Mouse (Mus musculus) limb, embryonic 15.5 days (tissue): ENCODE measurements around the gene Olfr1058. TPM values are rescaled to one million over a fixed set of nuclear protein-coding genes. Genes with fewer than 3 reads are reported as not detected.
"Not testable (repeated sequence)": the region's sequence is repeated elsewhere in the genome, so short reads cannot be mapped to it uniquely, and the experiment has no call there.

ENCODE experiments used
- ATAC-seq: fragments of 200-750 bp; cut with Nextera tagmentation; 2 replicates; pipeline ENCODE4 v1.8.0; 2017; ENCODE audit warnings: low read depth, moderate TSS enrichment; ENCODE audit not compliant: insufficient number of reproducible peaks, low FRiP score, low TSS enrichment
- H3K27ac ChIP-seq: fragments of 300-500 bp; sonication (generic); 2 replicates; pipeline ENCODE4 v1.5.1; 2015; ENCODE audit warnings: moderate library complexity, mild to moderate bottlenecking, inconsistent platforms
- H3K27me3 ChIP-seq: fragments of 300-500 bp; sonication (generic); 2 replicates; pipeline ENCODE4 v1.6.1; 2015; ENCODE audit warnings: inconsistent platforms
- H3K36me3 ChIP-seq: fragments of 300-500 bp; sonication (generic); 2 replicates; pipeline ENCODE4 v1.6.1; 2015; ENCODE audit warnings: inconsistent platforms
- H3K4me1 ChIP-seq: fragments of 300-500 bp; sonication (generic); 2 replicates; pipeline ENCODE4 v1.6.1; 2015; ENCODE audit warnings: inconsistent platforms
- H3K4me2 ChIP-seq: fragments of 300-500 bp; sonication (generic); 2 replicates; pipeline ENCODE4 v1.6.1; 2015; ENCODE audit warnings: mild to moderate bottlenecking, inconsistent platforms
- H3K4me3 ChIP-seq: fragments of 300-500 bp; sonication (generic); 2 replicates; pipeline ENCODE4 v1.5.1; 2015; ENCODE audit warnings: mild to moderate bottlenecking, inconsistent platforms
- H3K9ac ChIP-seq: fragments of 300-500 bp; sonication (generic); 2 replicates; pipeline ENCODE4 v1.6.1; 2015; ENCODE audit warnings: inconsistent platforms
- H3K9me3 ChIP-seq: fragments of 300-500 bp; sonication (generic); 2 replicates; pipeline ENCODE4 v1.6.1; 2016; ENCODE audit warnings: inconsistent platforms
- WGBS: fragments of 180-500 bp; shearing (Covaris S2); methylation state at CpG from one replicate; pipeline ENCODE4 v1.1.7; 2015; 5-methylcytosine and 5-hydroxymethylcytosine counted together
- polyA plus RNA-seq: library from polyadenylated mRNA; unstranded; fragments of >200 nt; fragmentation: Nextera tagmentation; extraction: Ambion mirVana; gene quantifications from 2 replicates; pipeline ENCODE4 v1.2.1, GENCODE M21; 2015

Gene Olfr1058
- polyA plus RNA-seq = not detected in 2 replicates

DNA sequence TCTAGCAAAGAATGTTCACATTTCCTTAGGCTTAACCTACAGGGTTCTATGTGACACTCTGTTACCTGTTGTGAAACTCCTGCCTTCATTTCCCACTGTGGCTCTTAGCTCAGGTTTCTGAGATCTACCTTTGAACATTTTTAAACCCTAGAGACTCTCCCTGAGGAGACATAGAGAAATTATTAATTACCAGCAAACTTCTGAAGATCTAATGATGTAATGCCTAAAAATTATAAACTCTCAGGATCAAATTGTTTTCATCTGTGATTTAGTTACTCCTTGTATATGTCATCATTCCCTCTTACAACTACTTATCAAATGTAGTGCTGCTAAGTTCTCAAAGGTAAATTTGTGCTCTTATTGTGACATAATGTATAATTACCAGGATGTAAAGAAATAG, at the start of gene Olfr1058:
Gene Olfr1058 (minus strand): TSS at position 101 of the 400 bp plus-strand sequence.
- not testable (repeated sequence) for H3K4me1 ChIP-seq, H3K36me3 ChIP-seq, H3K27ac ChIP-seq, H3K27me3 ChIP-seq, H3K4me3 ChIP-seq, ATAC-seq, H3K9me3 ChIP-seq, H3K4me2 ChIP-seq, H3K9ac ChIP-seq

DNA sequence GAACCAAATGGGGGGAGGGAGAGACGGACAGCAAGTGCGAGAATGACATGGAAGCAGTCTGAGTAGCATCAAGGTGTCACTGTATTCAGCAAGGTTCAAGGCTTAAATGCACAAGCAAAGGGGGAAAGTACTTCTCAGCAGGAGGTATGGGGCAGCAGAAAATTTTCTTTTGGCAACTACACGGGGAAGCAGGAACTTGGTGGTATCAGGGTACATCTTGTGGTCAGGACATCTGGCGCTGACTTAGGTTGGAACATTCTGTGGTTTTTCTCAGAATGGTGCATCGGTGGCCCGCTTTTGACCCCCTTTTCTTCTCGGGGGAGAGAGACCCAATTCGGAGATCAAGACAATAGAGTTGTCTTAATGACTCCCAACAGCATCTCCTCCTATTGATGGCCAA, 40.1 kb upstream of the Olfr1058 start:
- H3K4me1 ChIP-seq, H3K27ac ChIP-seq, H3K4me2 ChIP-seq, ATAC-seq, H3K4me3 ChIP-seq, H3K9ac ChIP-seq, H3K27me3 ChIP-seq, H3K9me3 ChIP-seq, H3K36me3 ChIP-seq: not testable (repeated sequence)
- 89% methylated on average over 8 of the region's 8 CpGs for WGBS

DNA sequence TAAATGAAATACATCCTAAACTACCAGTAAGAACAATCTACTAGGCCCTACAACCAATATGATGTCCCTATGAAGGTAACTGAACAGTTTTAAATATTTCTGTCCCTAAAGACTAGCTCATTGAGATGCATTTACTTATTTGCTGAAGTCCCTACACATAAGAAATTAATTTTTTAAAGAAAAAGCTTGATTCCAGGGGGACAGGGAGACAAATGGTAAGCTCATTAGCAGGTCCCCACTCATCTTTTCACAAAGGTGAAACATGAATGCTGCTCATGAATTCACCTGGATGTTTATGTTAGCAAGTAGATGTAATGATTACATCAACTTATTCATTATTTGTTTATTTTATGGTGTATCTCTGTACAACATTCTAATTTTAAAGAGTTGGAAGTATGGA, 38.3 kb upstream of the Olfr1058 start, which contains the start of gene Olfr1062:
Gene Olfr1062 (minus strand): TSS at position 101 of the 400 bp plus-strand sequence.
- H3K36me3 ChIP-seq, ATAC-seq, H3K9me3 ChIP-seq, H3K4me2 ChIP-seq, H3K9ac ChIP-seq, H3K4me3 ChIP-seq, H3K4me1 ChIP-seq, H3K27me3 ChIP-seq, H3K27ac ChIP-seq: not testable (repeated sequence)

DNA sequence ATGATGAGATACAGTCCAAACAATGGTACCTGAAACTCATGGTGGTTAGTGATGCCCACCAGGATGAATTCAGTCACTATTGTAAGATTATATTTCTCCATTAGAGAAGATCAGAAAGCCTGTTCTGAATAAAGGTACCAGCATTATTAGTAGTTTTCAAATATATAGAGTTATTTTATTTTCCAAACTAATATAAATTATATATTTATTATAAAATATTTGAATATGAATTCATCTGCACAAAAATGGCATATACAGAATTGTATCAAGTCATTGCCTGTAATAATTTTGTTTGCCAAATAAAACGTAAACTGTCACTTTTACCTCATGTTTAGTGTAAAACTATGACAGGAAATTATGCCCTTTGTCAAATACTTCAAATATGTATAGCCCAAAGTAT, 25.6 kb upstream of the Olfr1058 start, which contains the start of gene Olfr1061:
Gene Olfr1061 (minus strand): TSS at position 101 of the 400 bp plus-strand sequence.
- WGBS = 76% methylated on average over 1 of the region's 1 CpGs
- H3K4me2 ChIP-seq = no peak within 1 kb of the TSS
- no peak within 1 kb of the TSS for H3K4me3 ChIP-seq
- H3K9ac ChIP-seq = no peak within 1 kb of the TSS
- no peak for ATAC-seq
- no peaks in the 10 kb centered on the region for H3K36me3 ChIP-seq
- H3K4me1 ChIP-seq = no peaks in the 10 kb centered on the region
- no peak within 1 kb of the TSS for H3K27ac ChIP-seq
- H3K27me3 ChIP-seq = no peaks in the 10 kb centered on the region
- H3K9me3 ChIP-seq = no peaks in the 10 kb centered on the region

DNA sequence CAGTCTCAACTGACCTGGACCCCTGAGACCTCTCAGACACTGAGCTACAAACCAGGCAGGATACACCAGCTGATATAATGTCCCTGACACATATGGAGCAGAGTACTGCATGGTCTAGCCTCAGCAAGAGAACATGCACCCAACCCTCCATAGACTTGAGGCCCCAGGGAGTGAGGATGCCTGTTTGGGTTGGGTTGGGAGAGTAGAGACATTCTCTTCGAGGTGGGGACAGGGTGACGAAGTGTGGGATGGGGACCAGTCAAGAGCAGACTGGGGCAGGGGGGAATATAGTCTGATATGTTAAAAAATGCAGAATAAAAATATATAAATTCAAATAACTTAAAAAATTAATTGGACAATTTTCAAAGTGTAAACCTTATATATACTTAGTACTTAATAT, 6.8 kb upstream of the Olfr1058 start:
- WGBS = 75% methylated on average over 2 of the region's 2 CpGs

DNA sequence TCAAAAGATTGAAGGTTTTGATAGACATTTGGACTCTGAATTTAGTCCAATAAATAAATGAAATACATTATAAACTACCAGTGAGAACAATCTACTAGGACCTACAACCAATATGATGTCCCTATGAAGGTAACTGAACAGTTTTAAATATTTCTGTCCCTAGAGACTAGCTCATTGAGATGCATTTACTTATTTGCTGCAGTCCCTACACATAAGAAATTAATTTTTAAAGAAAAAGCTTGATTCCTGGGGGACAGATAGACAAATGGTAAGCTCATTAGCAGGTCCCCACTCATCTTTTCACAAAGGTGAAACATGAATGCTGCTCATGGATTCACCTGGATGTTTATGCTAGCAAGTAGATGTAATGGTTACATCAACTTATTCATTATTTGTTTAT, 10.1 kb downstream of the Olfr1058 start, which contains the start of gene Olfr1057:
Gene Olfr1057 (minus strand): TSS at position 101 of the 400 bp plus-strand sequence.
- Histone ChIP-seq H3K36me3 (no peaks in the 10 kb centered on the region), H3K4me3 (no peak within 1 kb of the TSS), H3K4me1 (no peaks in the 10 kb centered on the region), H3K27ac (no peak within 1 kb of the TSS), H3K27me3 (no peaks in the 10 kb centered on the region), H3K9ac (no peak within 1 kb of the TSS), H3K4me2 (no peak within 1 kb of the TSS), H3K9me3 (no peaks in the 10 kb centered on the region)
- ATAC-seq = no peak

More for the DNA sequence above, 6.8 kb upstream of the Olfr1058 start:
- H3K9ac ChIP-seq = no peak overlapping the region
- H3K4me3 ChIP-seq = no peak overlapping the region
- H3K36me3 ChIP-seq = no peaks in the 10 kb centered on the region
- no peak overlapping the region for H3K4me2 ChIP-seq
- H3K27me3 ChIP-seq = no peaks in the 10 kb centered on the region
- ATAC-seq = no peak
- H3K27ac ChIP-seq = no peak overlapping the region
- no peaks in the 10 kb centered on the region for H3K4me1 ChIP-seq
- no peaks in the 10 kb centered on the region for H3K9me3 ChIP-seq

DNA sequence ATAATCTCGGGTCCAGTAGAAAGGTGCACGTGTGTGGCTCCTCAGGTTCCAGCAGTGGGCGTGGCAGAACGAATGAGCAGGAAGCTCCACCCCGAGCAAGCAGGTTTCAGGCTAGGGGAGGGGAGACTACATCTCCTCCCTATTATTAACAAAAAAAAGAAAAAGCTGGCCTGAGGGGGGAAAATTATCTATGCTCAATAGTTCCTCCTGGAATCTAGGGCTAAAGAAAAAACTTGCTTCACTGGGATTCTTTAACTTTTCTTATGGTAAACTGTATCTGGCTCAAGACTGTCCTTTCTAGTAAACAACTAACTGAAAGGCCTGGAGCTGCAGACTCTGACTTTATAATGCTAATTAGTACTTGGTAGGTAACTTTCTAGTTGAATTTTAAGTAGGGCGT, 22.0 kb downstream of the Olfr1058 start:
- not testable (repeated sequence) for H3K4me1 ChIP-seq, H3K4me2 ChIP-seq, H3K4me3 ChIP-seq, ATAC-seq, H3K27ac ChIP-seq, H3K9ac ChIP-seq, H3K27me3 ChIP-seq, H3K9me3 ChIP-seq, H3K36me3 ChIP-seq
- 83% methylated on average over 1 of the region's 6 CpGs for WGBS

DNA sequence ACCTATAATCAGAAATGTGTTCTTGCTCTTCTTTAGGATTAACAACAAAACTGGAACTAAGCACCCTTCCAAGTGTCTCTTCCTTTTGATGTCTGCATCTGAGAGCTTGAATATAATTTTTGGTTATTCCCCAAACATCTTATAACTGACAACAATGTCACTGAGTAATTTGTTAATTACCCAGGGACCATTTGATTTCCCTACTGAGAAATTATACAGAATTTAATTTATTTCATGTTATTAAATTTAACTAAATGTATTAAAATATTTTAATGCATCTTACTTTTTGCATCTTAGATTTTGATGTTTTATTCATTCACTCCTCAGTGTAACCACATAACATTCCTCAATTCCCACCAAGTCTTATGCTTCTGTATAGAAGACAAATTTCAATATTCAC, 26.0 kb downstream of the Olfr1058 start, which contains the start of gene Olfr1056:
Gene Olfr1056 (minus strand): TSS at position 101 of the 400 bp plus-strand sequence.
- Histone ChIP-seq H3K27me3 (no peaks in the 10 kb centered on the region), H3K4me1 (no peaks in the 10 kb centered on the region), H3K9me3 (no peaks in the 10 kb centered on the region), H3K4me3 (no peak within 1 kb of the TSS), H3K36me3 (no peaks in the 10 kb centered on the region), H3K9ac (no peak within 1 kb of the TSS), H3K27ac (no peak within 1 kb of the TSS), H3K4me2 (no peak within 1 kb of the TSS)
- ATAC-seq = no peak

GRCm38 (mm10) chr2:86351751-86352150, 36.6 kb downstream of the Olfr1058 start:
- not testable (repeated sequence) for H3K9ac ChIP-seq, H3K4me2 ChIP-seq, H3K4me3 ChIP-seq, H3K36me3 ChIP-seq, H3K27ac ChIP-seq, H3K9me3 ChIP-seq, H3K4me1 ChIP-seq, ATAC-seq, H3K27me3 ChIP-seq
- WGBS = 94% methylated on average over 1 of the region's 1 CpGs

DNA sequence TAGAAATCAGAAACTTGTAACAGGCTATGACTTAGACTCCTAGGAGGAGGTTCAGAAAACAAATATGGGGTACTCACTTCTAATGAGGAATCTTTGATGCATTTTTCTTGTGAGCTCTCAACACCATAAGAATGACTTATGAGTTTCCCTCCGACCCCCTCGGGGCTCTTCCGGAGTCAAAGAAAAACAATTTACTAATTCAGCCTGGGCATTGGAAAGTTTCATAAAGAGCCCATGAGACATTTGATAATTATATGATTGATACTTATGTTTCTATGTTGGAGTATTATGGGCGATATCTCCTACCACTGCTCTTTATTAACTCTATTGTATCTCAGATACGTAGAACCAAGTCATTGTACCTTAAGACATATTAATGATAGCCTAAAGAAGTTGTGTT, 38.2 kb downstream of the Olfr1058 start, which contains the start of gene Olfr1055:
Gene Olfr1055 (minus strand): TSS at position 101 of the 400 bp plus-strand sequence.
- no peak within 1 kb of the TSS for H3K4me3 ChIP-seq
- no peaks in the 10 kb centered on the region for H3K4me1 ChIP-seq
- no peaks in the 10 kb centered on the region for H3K9me3 ChIP-seq
- no peaks in the 10 kb centered on the region for H3K27me3 ChIP-seq
- H3K4me2 ChIP-seq = no peak within 1 kb of the TSS
- H3K36me3 ChIP-seq = no peaks in the 10 kb centered on the region
- WGBS = 85% methylated on average over 5 of the region's 5 CpGs
- no peak within 1 kb of the TSS for H3K9ac ChIP-seq
- no peak within 1 kb of the TSS for H3K27ac ChIP-seq
- no peak for ATAC-seq

DNA sequence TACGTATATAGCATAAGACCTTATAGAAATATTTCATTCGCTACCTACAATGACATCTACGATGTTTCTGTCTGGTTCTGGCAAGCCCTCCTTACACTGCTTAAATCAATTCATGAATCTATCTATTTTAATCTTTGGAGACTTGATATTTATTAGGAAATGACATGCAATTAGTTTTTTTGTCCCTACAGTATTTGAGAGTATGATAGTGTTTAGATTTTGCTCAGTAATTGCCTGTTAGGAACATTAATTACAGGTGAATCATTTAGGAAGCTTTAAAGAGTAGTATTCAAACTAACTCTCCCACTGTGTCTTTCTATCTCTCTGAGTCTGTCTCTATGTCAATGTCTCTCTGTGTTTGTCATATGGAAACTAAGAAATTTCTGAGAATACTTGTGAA, 53.0 kb downstream of the Olfr1058 start, which contains the start of gene Olfr1054:
Gene Olfr1054 (minus strand): TSS at position 101 of the 400 bp plus-strand sequence.
- no peak for ATAC-seq
- H3K9me3 ChIP-seq = no peaks in the 10 kb centered on the region
- H3K4me1 ChIP-seq = no peaks in the 10 kb centered on the region
- H3K9ac ChIP-seq = no peak within 1 kb of the TSS
- no peak within 1 kb of the TSS for H3K27ac ChIP-seq
- WGBS = 82% methylated on average over 3 of the region's 3 CpGs
- no peaks in the 10 kb centered on the region for H3K36me3 ChIP-seq
- no peak within 1 kb of the TSS for H3K4me3 ChIP-seq
- H3K27me3 ChIP-seq = no peaks in the 10 kb centered on the region
- H3K4me2 ChIP-seq = no peak within 1 kb of the TSS
